In the genomic region with DNA sequence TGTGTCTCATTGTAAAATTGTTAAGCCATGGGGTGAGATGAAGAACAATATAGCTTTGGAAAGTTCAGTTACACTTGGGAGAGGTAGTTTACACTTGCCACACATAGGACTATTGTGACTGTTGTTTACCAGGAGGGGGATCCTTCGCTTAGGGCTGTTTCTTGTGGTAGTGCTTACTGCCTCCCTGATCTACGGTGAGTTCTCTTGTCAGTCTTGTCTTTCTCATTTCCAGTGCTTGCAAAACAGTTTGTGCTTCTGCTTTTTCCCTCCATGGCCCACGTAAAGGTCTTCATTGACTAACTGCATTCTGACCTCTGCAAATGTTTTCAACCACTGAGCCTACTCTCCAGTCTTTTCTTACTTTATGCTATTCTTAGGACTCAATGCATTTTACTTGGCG, we compare ENCODE assay signal across 21 mouse cellular contexts. TPM values are rescaled to one million over a fixed set of nuclear protein-coding genes. Genes with fewer than 3 reads are reported as not detected.
DNase-seq lines count a peak whose midpoint lies in the region; ATAC-seq lines count a peak whose summit lies in the region.
"Had no signal": no experiment of that assay in that cellular context is flagged by ENCODE, and none has a peak within 500 bp of the region (broad histone marks: within the 10 kb centered on the region; RNA-seq: fewer than 3 reads in every experiment).

No protein-coding gene starts in this region.

- H3K27ac ChIP-seq in midbrain, embryonic 14.5 days (replicated peaks; ENCODE audit: low read depth, low read length), result no peak overlapping the region
- H3K27ac ChIP-seq: embryonic facial prominence, embryonic 10.5 days; forebrain, embryonic 13.5 days; hindbrain, embryonic 13.5 days; hindbrain, postnatal 0 days had no signal

- no peak overlapping the region for H3K9ac ChIP-seq in midbrain, embryonic 14.5 days (replicated peaks; ENCODE audit: low read length)
- H3K9ac ChIP-seq: forebrain, embryonic 13.5 days; forebrain, postnatal 0 days; hindbrain, embryonic 13.5 days had no signal

- H3K36me3 ChIP-seq in midbrain, embryonic 14.5 days (ENCODE audit: control insufficient read depth, insufficient read depth, low read length), result peaks cover 14% of the 10 kb centered on the region; the same call in 1 of the 2 replicates

- DNase-seq in lung, postnatal 36 days, result peak; percentile 13
- DNase-seq in lung, postnatal 25 days (ENCODE audit: low spot score), result no peak
- DNase-seq in urinary bladder, postnatal 14 days (ENCODE audit: low spot score), result no peak
- DNase-seq in T-cell, adult 2 months (ENCODE audit: low spot score), result no peak
- DNase-seq in midbrain, embryonic 14.5 days, result no peak
- DNase-seq: adrenal gland, postnatal 10 days; B cell, adult 2 months; cerebellum, adult 11-12 months; cerebellum, adult 9-10 months; cerebellum, postnatal 36 days; forebrain, postnatal 0 days; gastrocnemius, postnatal 14 days; heart, postnatal 10 days; heart, postnatal 4 days had no signal

- no peak overlapping the region for H3K4me3 ChIP-seq in midbrain, embryonic 14.5 days (replicated peaks; ENCODE audit: low read depth, low read length)
- H3K4me3 ChIP-seq: embryonic facial prominence, embryonic 10.5 days; forebrain, embryonic 13.5 days; hindbrain, embryonic 13.5 days had no signal

- no peak overlapping the region for H3K4me2 ChIP-seq in midbrain, embryonic 14.5 days (ENCODE audit: low read length)
- H3K4me2 ChIP-seq: forebrain, embryonic 13.5 days; hindbrain, embryonic 13.5 days had no signal

- no peaks in the 10 kb centered on the region for H3K4me1 ChIP-seq in midbrain, embryonic 14.5 days (ENCODE audit: control insufficient read depth, insufficient read depth, low read length)
- H3K4me1 ChIP-seq: forebrain, embryonic 13.5 days had no signal

- ATAC-seq in granulocyte monocyte progenitor cell, adult 5-6 weeks (replicated peaks; ENCODE audit: poor library complexity, severe bottlenecking), result peak; percentile 79
- peak; percentile 81 for ATAC-seq in megakaryocyte progenitor cell, adult 5-6 weeks (replicated peaks; ENCODE audit: poor library complexity)
- no peak for ATAC-seq in midbrain, embryonic 14.5 days (ENCODE audit: low FRiP score, low TSS enrichment)
- ATAC-seq: forebrain, embryonic 13.5 days; forebrain, postnatal 0 days; hindbrain, postnatal 0 days had no signal

- H3K9me3 ChIP-seq in midbrain, embryonic 14.5 days (ENCODE audit: control insufficient read depth, low read length), result no peaks in the 10 kb centered on the region
- H3K9me3 ChIP-seq: embryonic facial prominence, embryonic 10.5 days; forebrain, embryonic 13.5 days; G1E; hindbrain, embryonic 13.5 days had no signal

- no peaks in the 10 kb centered on the region for H3K27me3 ChIP-seq in midbrain, embryonic 14.5 days (ENCODE audit: control insufficient read depth, insufficient read depth, low read length)
- H3K27me3 ChIP-seq: forebrain, embryonic 13.5 days; hindbrain, embryonic 13.5 days had no signal

- 96% methylated on average over 4 of the region's 4 CpGs for WGBS in midbrain, embryonic 14.5 days

RNA-seq across cellular contexts. Expression of gene Nek10, which starts 2.9 kb away (rescaled TPM):
- not detected in 2 replicates for total RNA-seq in granulocyte monocyte progenitor cell, adult 5-6 weeks (2014; fragmentation: Nextera tagmentation)
- total RNA-seq in granulocyte monocyte progenitor cell, adult 5-6 weeks (2017), result not detected in 2 replicates
- 0.37 TPM in 1 of 2 replicates, not detected in the other for total RNA-seq in megakaryocyte progenitor cell, adult 5-6 weeks (2015)
- 0.07 TPM in 1 of 2 replicates, not detected in the other for total RNA-seq in megakaryocyte progenitor cell, adult 5-6 weeks (2017)
- 0.03 and 0.04 TPM in 2 replicates for polyA plus RNA-seq in midbrain, embryonic 14.5 days (2014; fragmentation: Nextera tagmentation; extraction: Ambion mirVana)
- polyA plus RNA-seq: embryonic facial prominence, embryonic 10.5 days; G1E; hindbrain, embryonic 13.5 days had no signal
